Mouse (Mus musculus): ENCODE measurements around the gene Adcy7. TPM values are rescaled to one million over a fixed set of nuclear protein-coding genes. Genes with fewer than 3 reads are reported as not detected.

Adcy7 gene
- polyA plus RNA-seq, 1 experiment, result 5.4 TPM

DNA sequence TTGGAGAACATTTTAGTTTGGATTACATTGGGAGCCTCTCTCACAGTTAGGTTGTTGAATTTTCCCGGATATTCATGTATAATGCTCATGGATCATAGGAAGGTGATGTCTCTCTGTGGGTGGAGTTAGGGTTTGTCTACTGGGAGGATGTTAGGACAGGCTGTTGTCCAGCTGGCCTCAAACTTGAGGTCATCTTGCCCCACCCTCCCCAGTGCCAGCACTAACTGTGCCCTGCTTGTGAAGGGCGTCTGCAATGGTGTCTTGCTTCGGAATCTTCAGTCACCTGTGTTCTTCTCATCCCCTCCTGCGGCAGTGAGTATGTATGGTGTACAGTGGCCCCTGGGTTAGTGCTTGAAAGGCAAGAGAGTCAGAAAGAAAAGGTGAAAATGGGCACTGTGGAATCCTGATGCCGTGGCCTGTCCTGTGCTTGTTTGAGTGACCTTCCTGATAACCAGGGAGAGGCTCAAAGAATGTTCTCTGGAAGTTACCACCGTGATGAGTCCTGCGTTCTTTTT is 11.7 kb upstream of the Adcy7 start:
- peaks cover 7% of the 10 kb centered on the region for H3K4me1 ChIP-seq (ENCODE audit: control insufficient read depth, insufficient read depth, low read length)
- no peak for TF ChIP-seq POLR2A (IDR thresholded peaks at IDR 0.05; ENCODE audit: control insufficient read depth, low read depth, low read length)
- no peak for TF ChIP-seq CTCF (IDR thresholded peaks at IDR 0.05; ENCODE audit: control insufficient read depth, insufficient read depth, insufficient replicate concordance, low read depth, low read length)
- 0 out of 2 replicates have a peak, but pooled peaks cover 1% of the 10 kb centered on the region for H3K36me3 ChIP-seq (ENCODE audit: control insufficient read depth, insufficient read depth, low read length)
- peak overlapping the region; percentile 63; the same call in 1 of the 2 replicates for H3K27ac ChIP-seq (ENCODE audit: control insufficient read depth, insufficient read depth, low read depth, low read length)
- H3K27me3 ChIP-seq (ENCODE audit: control insufficient read depth, insufficient read depth, low read length), result no peaks in the 10 kb centered on the region
- H3K4me3 ChIP-seq (ENCODE audit: control insufficient read depth, low read depth, low read length), result no peak overlapping the region

DNA sequence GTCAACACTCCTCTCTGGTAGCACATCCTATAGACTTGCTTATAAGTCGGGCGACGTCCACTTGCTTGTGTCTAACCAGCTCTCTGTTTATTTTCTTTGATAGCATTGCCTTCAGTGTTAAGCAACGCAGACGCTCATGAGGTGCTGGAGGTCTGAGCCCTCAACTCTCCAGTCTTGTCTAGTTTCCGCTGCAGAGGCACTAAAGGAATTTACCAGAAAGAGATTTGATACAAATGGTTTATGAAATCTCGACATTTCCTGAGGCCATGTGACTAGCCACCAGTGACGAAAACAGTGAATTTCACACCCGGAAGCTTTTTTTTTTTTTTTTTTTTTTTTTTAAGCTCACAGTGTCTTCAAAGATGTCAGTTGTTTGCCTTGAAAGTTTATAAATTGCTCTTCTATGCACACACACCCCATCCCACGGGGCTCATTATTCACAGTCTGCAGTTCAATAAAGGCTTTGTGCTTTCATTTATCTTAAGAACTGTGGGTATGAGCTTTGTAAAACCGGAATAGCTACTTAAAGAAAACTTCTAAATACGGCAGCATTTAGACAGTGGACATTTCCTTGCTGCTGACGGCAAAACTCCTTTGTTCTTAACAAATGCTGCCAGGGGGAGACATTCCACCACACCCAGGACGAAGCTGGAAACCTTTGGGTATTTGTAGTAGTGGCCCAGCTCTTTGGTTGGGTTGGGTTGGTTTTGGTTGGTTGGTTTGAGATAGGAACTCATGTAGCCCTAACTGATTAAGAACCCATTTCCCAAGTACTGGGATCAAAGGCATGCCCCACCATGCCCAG is 9.2 kb upstream of the Adcy7 start:
- H3K27me3 ChIP-seq (ENCODE audit: control insufficient read depth, insufficient read depth, low read length), result no peaks in the 10 kb centered on the region
- no peak overlapping the region for H3K4me3 ChIP-seq (ENCODE audit: control insufficient read depth, low read depth, low read length)
- no peak overlapping the region for H3K27ac ChIP-seq (ENCODE audit: control insufficient read depth, insufficient read depth, low read depth, low read length)
- no peaks in the 10 kb centered on the region for H3K36me3 ChIP-seq (ENCODE audit: control insufficient read depth, insufficient read depth, low read length)
- TF ChIP-seq CTCF (IDR thresholded peaks at IDR 0.05; ENCODE audit: control insufficient read depth, insufficient read depth, insufficient replicate concordance, low read depth, low read length), result no peak
- no peak for TF ChIP-seq POLR2A (IDR thresholded peaks at IDR 0.05; ENCODE audit: control insufficient read depth, low read depth, low read length)
- H3K4me1 ChIP-seq (ENCODE audit: control insufficient read depth, insufficient read depth, low read length), result peaks cover 9% of the 10 kb centered on the region

DNA sequence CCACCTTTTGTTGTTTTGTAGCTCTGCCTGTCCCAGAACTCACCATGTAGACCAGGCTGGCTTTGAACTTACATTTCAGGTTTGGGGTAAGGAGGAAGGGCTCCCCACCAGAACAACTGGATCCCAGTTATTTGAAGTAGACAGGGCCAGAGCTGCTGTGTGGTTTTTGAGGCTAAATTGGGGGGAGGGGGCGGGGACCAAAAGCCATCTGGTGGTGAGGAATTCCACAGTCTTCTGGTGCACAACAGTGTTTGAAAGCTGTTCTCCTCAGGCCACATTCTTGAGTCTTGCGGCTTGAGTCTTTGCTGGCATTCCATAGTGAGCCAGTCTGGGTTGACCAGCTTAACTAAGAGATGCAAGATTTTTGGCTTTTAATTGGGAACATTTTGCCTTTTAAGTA is 6.7 kb upstream of the Adcy7 start:
- no peaks in the 10 kb centered on the region for H3K36me3 ChIP-seq (ENCODE audit: control insufficient read depth, insufficient read depth, low read length)
- H3K27ac ChIP-seq (ENCODE audit: control insufficient read depth, insufficient read depth, low read depth, low read length), result peak overlapping the region; percentile 26; the same call in 1 of the 2 replicates
- peaks cover 7% of the 10 kb centered on the region for H3K4me1 ChIP-seq (ENCODE audit: control insufficient read depth, insufficient read depth, low read length)
- H3K4me3 ChIP-seq (ENCODE audit: control insufficient read depth, low read depth, low read length), result no peak overlapping the region
- H3K27me3 ChIP-seq (ENCODE audit: control insufficient read depth, insufficient read depth, low read length), result no peaks in the 10 kb centered on the region
- no peak for TF ChIP-seq CTCF (IDR thresholded peaks at IDR 0.05; ENCODE audit: control insufficient read depth, insufficient read depth, insufficient replicate concordance, low read depth, low read length)
- TF ChIP-seq POLR2A (IDR thresholded peaks at IDR 0.05; ENCODE audit: control insufficient read depth, low read depth, low read length), result no peak

DNA sequence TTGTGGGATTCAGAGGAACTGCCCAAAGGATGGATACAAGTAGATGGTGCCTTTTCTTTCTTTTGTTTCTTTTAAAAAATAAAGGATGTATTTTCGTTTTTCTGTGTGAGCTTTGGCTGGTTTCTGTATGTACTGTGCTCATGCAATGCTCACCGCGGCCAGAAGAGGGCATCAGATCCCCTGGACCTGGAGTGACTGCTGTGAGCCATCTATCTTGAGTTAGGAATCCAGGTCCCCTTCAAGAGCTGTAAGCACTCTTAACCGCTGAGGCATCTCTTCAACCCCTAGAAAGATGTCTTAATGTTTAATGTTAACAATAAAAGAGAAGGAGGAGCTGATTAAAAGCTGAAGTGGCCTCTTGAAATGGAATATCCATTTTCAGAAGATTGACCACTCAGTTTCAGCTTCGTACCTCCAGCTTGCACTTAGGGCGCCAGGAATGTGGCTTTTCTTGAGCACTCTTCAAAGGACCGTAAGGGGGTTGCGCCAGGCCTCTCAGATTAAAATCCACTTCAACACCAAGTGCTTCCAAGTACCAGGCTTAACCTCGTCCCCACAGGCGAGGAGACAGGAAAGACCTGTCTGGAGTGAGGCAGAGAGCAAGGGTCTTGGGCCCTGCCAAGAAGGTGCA is 5.9 kb upstream of the Adcy7 start:
- peaks cover 2% of the 10 kb centered on the region for H3K4me1 ChIP-seq (ENCODE audit: control insufficient read depth, insufficient read depth, low read length)
- H3K27me3 ChIP-seq (ENCODE audit: control insufficient read depth, insufficient read depth, low read length), result no peaks in the 10 kb centered on the region
- no peak overlapping the region for H3K4me3 ChIP-seq (ENCODE audit: control insufficient read depth, low read depth, low read length)
- H3K36me3 ChIP-seq (ENCODE audit: control insufficient read depth, insufficient read depth, low read length), result no peaks in the 10 kb centered on the region
- no peak overlapping the region for H3K27ac ChIP-seq (ENCODE audit: control insufficient read depth, insufficient read depth, low read depth, low read length)
- TF ChIP-seq POLR2A (IDR thresholded peaks at IDR 0.05; ENCODE audit: control insufficient read depth, low read depth, low read length) (no peak), CTCF (IDR thresholded peaks at IDR 0.05; ENCODE audit: control insufficient read depth, insufficient read depth, insufficient replicate concordance, low read depth, low read length) (peak; percentile 78; the same call in 1 of the 2 replicates)

DNA sequence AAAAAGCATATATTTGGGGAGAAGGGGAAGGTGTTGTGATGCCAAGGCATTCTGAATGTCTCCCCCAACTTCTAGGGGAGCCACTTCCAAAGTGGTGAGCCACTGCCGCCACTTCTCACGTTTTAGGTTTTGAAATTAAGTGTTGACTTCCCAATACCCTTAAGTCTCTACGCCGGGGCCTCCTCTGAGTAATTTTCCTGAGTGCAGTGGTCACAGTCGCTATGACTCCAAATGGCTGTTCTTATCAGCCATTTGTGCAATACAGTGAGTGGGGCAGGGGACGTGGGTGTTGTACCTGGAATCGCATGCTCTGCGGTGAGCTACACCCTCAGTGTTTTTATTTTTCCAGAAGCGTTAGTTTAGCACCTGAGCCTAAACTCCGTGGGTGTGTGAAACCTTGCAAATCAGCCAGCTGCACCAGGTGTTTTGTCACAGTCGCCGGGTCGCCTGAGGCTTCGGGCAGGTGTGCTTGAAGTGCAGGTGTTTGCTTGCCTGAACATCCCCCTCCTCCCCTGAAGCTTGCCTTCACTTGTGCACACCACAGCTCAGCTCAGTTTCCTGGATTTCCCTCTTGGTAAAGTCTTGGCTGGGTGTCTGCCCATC is 5.3 kb upstream of the Adcy7 start:
- Histone ChIP-seq H3K27me3 (ENCODE audit: control insufficient read depth, insufficient read depth, low read length) (no peaks in the 10 kb centered on the region), H3K4me1 (ENCODE audit: control insufficient read depth, insufficient read depth, low read length) (peaks cover 2% of the 10 kb centered on the region), H3K36me3 (ENCODE audit: control insufficient read depth, insufficient read depth, low read length) (no peaks in the 10 kb centered on the region), H3K27ac (ENCODE audit: control insufficient read depth, insufficient read depth, low read depth, low read length) (no peak overlapping the region), H3K4me3 (ENCODE audit: control insufficient read depth, low read depth, low read length) (no peak overlapping the region)
- TF ChIP-seq CTCF (IDR thresholded peaks at IDR 0.05; ENCODE audit: control insufficient read depth, insufficient read depth, insufficient replicate concordance, low read depth, low read length), result no peak
- TF ChIP-seq POLR2A (IDR thresholded peaks at IDR 0.05; ENCODE audit: control insufficient read depth, low read depth, low read length), result no peak

DNA sequence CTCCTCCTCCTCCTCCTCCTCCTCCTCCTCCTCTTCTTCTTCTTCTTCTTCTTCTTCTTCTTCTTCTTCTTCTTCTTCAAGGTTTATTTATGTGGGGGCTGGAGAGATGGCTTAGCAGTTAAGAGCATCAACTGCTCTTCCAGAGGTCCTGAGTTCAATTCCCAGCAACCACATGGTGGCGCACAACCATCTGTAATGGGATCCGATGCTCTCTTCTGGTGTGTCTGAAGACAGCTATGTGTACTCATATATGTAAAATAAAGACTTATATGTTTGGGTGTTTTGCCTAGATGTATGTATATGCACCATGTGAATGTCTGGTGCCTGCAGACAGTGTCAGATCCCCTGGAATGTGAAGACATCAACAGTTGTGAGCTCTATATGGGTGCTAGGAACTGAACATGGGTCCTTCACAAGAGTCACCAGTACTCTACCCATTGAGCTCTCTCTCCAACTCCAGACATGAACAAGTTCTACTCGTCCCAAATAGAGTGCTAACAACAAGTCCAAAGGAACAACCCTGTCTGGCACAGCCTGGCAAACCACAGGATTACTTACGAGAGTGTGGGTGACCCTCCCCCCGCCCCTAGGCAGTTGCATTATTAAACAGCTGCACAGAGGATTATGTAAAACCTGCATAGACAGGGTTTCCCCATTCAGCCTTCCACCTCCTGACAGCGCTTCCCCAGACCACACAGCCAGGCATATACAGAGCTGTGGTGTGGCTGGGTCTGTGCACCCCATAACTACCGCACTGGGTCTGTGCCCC is 2.9 kb upstream of the Adcy7 start:
- peaks cover 12% of the 10 kb centered on the region for H3K4me1 ChIP-seq (ENCODE audit: control insufficient read depth, insufficient read depth, low read length)
- no peak overlapping the region for H3K27ac ChIP-seq (ENCODE audit: control insufficient read depth, insufficient read depth, low read depth, low read length)
- H3K36me3 ChIP-seq (ENCODE audit: control insufficient read depth, insufficient read depth, low read length), result no peaks in the 10 kb centered on the region
- no peak overlapping the region for H3K4me3 ChIP-seq (ENCODE audit: control insufficient read depth, low read depth, low read length)
- H3K27me3 ChIP-seq (ENCODE audit: control insufficient read depth, insufficient read depth, low read length), result no peaks in the 10 kb centered on the region
- TF ChIP-seq CTCF (IDR thresholded peaks at IDR 0.05; ENCODE audit: control insufficient read depth, insufficient read depth, insufficient replicate concordance, low read depth, low read length) (no peak), POLR2A (IDR thresholded peaks at IDR 0.05; ENCODE audit: control insufficient read depth, low read depth, low read length) (no peak)
